ENCODE assay signal across 27 mouse cellular contexts in the genomic region with DNA sequence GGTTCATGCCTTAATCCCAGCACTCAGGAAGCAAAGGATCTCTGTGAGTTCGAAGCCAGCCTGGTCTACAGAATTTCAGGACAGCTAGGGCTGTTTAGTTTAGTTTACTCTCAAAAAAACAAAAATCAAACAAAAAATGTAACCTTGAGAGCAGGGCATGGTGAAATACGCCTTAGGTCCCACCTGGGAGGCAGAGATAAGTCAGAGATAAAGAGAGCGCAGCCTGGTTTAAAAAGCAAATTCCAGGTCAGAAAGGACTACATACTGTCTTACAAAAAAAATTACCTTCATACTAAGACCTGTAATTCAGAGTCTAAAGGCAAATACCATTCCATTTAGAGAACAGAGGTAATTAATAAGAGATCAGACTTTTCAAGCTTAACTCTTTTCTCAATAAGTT.
"Had no signal": no experiment of that assay in that cellular context is flagged by ENCODE, and none has a peak within 500 bp of the region (broad histone marks: within the 10 kb centered on the region; RNA-seq: fewer than 3 reads in every experiment).

No protein-coding gene starts in this region.

- H3K4me1 ChIP-seq: heart, embryonic 12.5 days; hindbrain, embryonic 12.5 days had no signal

- H3K27me3 ChIP-seq: heart, embryonic 12.5 days; hindbrain, embryonic 12.5 days; kidney, embryonic 15.5 days; limb, embryonic 13.5 days; limb, embryonic 15.5 days; liver, embryonic 15.5 days had no signal

- H3K4me2 ChIP-seq: heart, embryonic 12.5 days; hindbrain, embryonic 12.5 days; hindbrain, embryonic 14.5 days; kidney, embryonic 15.5 days; limb, embryonic 13.5 days; limb, embryonic 15.5 days; liver, embryonic 15.5 days had no signal

- H3K9me3 ChIP-seq: heart, embryonic 10.5 days; heart, embryonic 12.5 days; hindbrain, embryonic 10.5 days; hindbrain, embryonic 12.5 days; kidney, embryonic 15.5 days; limb, embryonic 13.5 days; limb, embryonic 15.5 days; liver, embryonic 15.5 days had no signal

- DNase-seq: gastrocnemius, adult 2 months; gastrocnemius, postnatal 10 days; gastrocnemius, postnatal 25 days; heart, adult 18-20 months; heart, postnatal 10 days; heart, postnatal 4 days; kidney, adult 11 months; kidney, adult 2 months; kidney, adult 9 months; kidney, postnatal 14 days; kidney, postnatal 36 days; layer of hippocampus, adult 9-11 months; layer of hippocampus, postnatal 36 days; left cerebral cortex, postnatal 4 days had no signal

- H3K36me3 ChIP-seq: heart, embryonic 10.5 days; heart, embryonic 12.5 days; hindbrain, embryonic 10.5 days; hindbrain, embryonic 12.5 days; kidney, embryonic 15.5 days; limb, embryonic 13.5 days; limb, embryonic 15.5 days; liver, embryonic 15.5 days had no signal

- ATAC-seq: hindbrain, embryonic 16.5 days; inflammation-experienced regulatory T-cells, adult 6 months; intestine, embryonic 16.5 days had no signal

- H3K4me3 ChIP-seq: gastrocnemius, adult 2 months; heart, embryonic 10.5 days; heart, embryonic 12.5 days; hindbrain, embryonic 10.5 days; hindbrain, embryonic 12.5 days; kidney, embryonic 15.5 days; limb, embryonic 13.5 days; limb, embryonic 15.5 days; liver, embryonic 15.5 days had no signal

- H3K27ac ChIP-seq: gastrocnemius, adult 2 months; heart, embryonic 10.5 days; hindbrain, embryonic 10.5 days; hindbrain, embryonic 12.5 days; hindbrain, embryonic 14.5 days; kidney, embryonic 15.5 days; kidney, postnatal 0 days; limb, embryonic 13.5 days; limb, embryonic 15.5 days; liver, embryonic 15.5 days had no signal

- H3K9ac ChIP-seq: heart, embryonic 12.5 days; hindbrain, embryonic 12.5 days; hindbrain, embryonic 14.5 days; kidney, embryonic 15.5 days; limb, embryonic 13.5 days; limb, embryonic 15.5 days; liver, embryonic 15.5 days had no signal
